Mouse (Mus musculus): ENCODE measurements around the gene Slc27a1. TPM values are rescaled to one million over a fixed set of nuclear protein-coding genes. Genes with fewer than 3 reads are reported as not detected.
"Not testable (repeated sequence)": the region's sequence is repeated elsewhere in the genome, so short reads cannot be mapped to it uniquely, and the experiment has no call there.

Gene Slc27a1
- polyA plus RNA-seq (2011; ENCODE audit: insufficient read length, low read depth, missing spikeins): 13.7 and 17.7 TPM in 2 replicates

GRCm38 (mm10) chr8:71568387-71568937 lies at the start of gene Slc27a1:
Slc27a1 (plus strand) TSS chr8:71568882.
- Histone ChIP-seq H3K27ac (ENCODE audit: insufficient read depth, low read length) (no peak within 1 kb of the TSS), H3K4me3 (ENCODE audit: insufficient read depth, low read length) (peak within 1 kb of the TSS; percentile 37), H3K4me1 (ENCODE audit: control insufficient read depth, insufficient read depth, low read length) (0 out of 2 replicates have a peak, but pooled peaks cover 3% of the 10 kb centered on the region)
- no peak for TF ChIP-seq CTCF (IDR thresholded peaks at IDR 0.05; ENCODE audit: borderline replicate concordance, insufficient read depth, low read length)
- no peak for TF ChIP-seq POLR2A (IDR thresholded peaks at IDR 0.05; ENCODE audit: low read depth, low read length)

GRCm38 (mm10) chr8:71519037-71519825 lies 49.5 kb upstream of the Slc27a1 start:
- H3K4me1 ChIP-seq (ENCODE audit: control insufficient read depth, insufficient read depth, low read length); H3K27ac ChIP-seq (ENCODE audit: insufficient read depth, low read length); H3K4me3 ChIP-seq (ENCODE audit: insufficient read depth, low read length): not testable (repeated sequence)
- TF ChIP-seq CTCF (IDR thresholded peaks at IDR 0.05; ENCODE audit: borderline replicate concordance, insufficient read depth, low read length): peak; percentile 34; the same call in 1 of the 2 replicates

- no peak overlapping the region for H3K4me3 ChIP-seq (ENCODE audit: insufficient read depth, low read length)
- TF ChIP-seq POLR2A (IDR thresholded peaks at IDR 0.05; ENCODE audit: low read depth, low read length): no peak
- TF ChIP-seq CTCF (IDR thresholded peaks at IDR 0.05; ENCODE audit: borderline replicate concordance, insufficient read depth, low read length): peak; percentile 95
These were observed 47.0 kb upstream of the Slc27a1 start for GRCm38 (mm10) chr8:71521634-71522033.

GRCm38 (mm10) chr8:71525226-71526050 lies 43.2 kb upstream of the Slc27a1 start, which contains the start of gene Ccdc194:
Ccdc194 (minus strand) TSS chr8:71525711.
- no peak within 1 kb of the TSS for H3K27ac ChIP-seq (ENCODE audit: insufficient read depth, low read length)

More at GRCm38 (mm10) chr8:71521634-71522033, 47.0 kb upstream of the Slc27a1 start:
- Histone ChIP-seq H3K27ac (ENCODE audit: insufficient read depth, low read length) (no peak overlapping the region), H3K4me1 (ENCODE audit: control insufficient read depth, insufficient read depth, low read length) (no peaks in the 10 kb centered on the region)

GRCm38 (mm10) chr8:71526272-71526671 lies 42.4 kb upstream of the Slc27a1 start:
- no peaks in the 10 kb centered on the region for H3K4me1 ChIP-seq (ENCODE audit: control insufficient read depth, insufficient read depth, low read length)
- no peak overlapping the region for H3K27ac ChIP-seq (ENCODE audit: insufficient read depth, low read length)
- TF ChIP-seq CTCF (IDR thresholded peaks at IDR 0.05; ENCODE audit: borderline replicate concordance, insufficient read depth, low read length): no peak
- TF ChIP-seq POLR2A (IDR thresholded peaks at IDR 0.05; ENCODE audit: low read depth, low read length): no peak
- no peak overlapping the region for H3K4me3 ChIP-seq (ENCODE audit: insufficient read depth, low read length)

More at GRCm38 (mm10) chr8:71525226-71526050, 43.2 kb upstream of the Slc27a1 start, which contains the start of gene Ccdc194:
- no peaks in the 10 kb centered on the region for H3K4me1 ChIP-seq (ENCODE audit: control insufficient read depth, insufficient read depth, low read length)
- no peak within 1 kb of the TSS for H3K4me3 ChIP-seq (ENCODE audit: insufficient read depth, low read length)
- no peak for TF ChIP-seq CTCF (IDR thresholded peaks at IDR 0.05; ENCODE audit: borderline replicate concordance, insufficient read depth, low read length)

GRCm38 (mm10) chr8:71527162-71527870 lies 41.4 kb upstream of the Slc27a1 start:
- Histone ChIP-seq H3K27ac (ENCODE audit: insufficient read depth, low read length) (no peak overlapping the region), H3K4me1 (ENCODE audit: control insufficient read depth, insufficient read depth, low read length) (no peaks in the 10 kb centered on the region), H3K4me3 (ENCODE audit: insufficient read depth, low read length) (no peak overlapping the region)
- TF ChIP-seq POLR2A (IDR thresholded peaks at IDR 0.05; ENCODE audit: low read depth, low read length) (no peak), CTCF (IDR thresholded peaks at IDR 0.05; ENCODE audit: borderline replicate concordance, insufficient read depth, low read length) (no peak)

GRCm38 (mm10) chr8:71528362-71529073 lies 40.2 kb upstream of the Slc27a1 start:
- H3K4me1 ChIP-seq (ENCODE audit: control insufficient read depth, insufficient read depth, low read length): no peaks in the 10 kb centered on the region
- H3K4me3 ChIP-seq (ENCODE audit: insufficient read depth, low read length): no peak overlapping the region
- H3K27ac ChIP-seq (ENCODE audit: insufficient read depth, low read length): no peak overlapping the region
- no peak for TF ChIP-seq CTCF (IDR thresholded peaks at IDR 0.05; ENCODE audit: borderline replicate concordance, insufficient read depth, low read length)
- no peak for TF ChIP-seq POLR2A (IDR thresholded peaks at IDR 0.05; ENCODE audit: low read depth, low read length)

- not testable (repeated sequence) for H3K4me3 ChIP-seq (ENCODE audit: insufficient read depth, low read length); H3K4me1 ChIP-seq (ENCODE audit: control insufficient read depth, insufficient read depth, low read length)
- H3K27ac ChIP-seq (ENCODE audit: insufficient read depth, low read length): peak overlapping the region; percentile 52
These were observed 37.8 kb upstream of the Slc27a1 start for GRCm38 (mm10) chr8:71530735-71531467.
